Mouse (Mus musculus) ES-Bruce4 (cell line): ENCODE data around the gene Lypd4.

Experiments
- CTCF ChIP-seq: IDR thresholded peaks from one replicate; pipeline ENCODE4 v1.8.1; 2011; ENCODE audit warnings: low read depth, low read length
- POLR2A ChIP-seq: IDR thresholded peaks from one replicate; pipeline ENCODE4 v1.8.1; 2011; ENCODE audit warnings: low read length; ENCODE audit not compliant: insufficient read depth

- no peak for TF ChIP-seq POLR2A
- no peak for TF ChIP-seq CTCF
Observed at GRCm38 (mm10) chr7:24882416-24883199, 12.9 kb upstream of the Lypd4 start.
